Mouse (Mus musculus) common myeloid progenitor, adult 5-6 weeks (primary cell): Measurements from ENCODE around the gene Wipf2. TPM values are rescaled to one million over a fixed set of nuclear protein-coding genes. Genes with fewer than 3 reads are reported as not detected.
"Not testable (repeated sequence)": the region's sequence is repeated elsewhere in the genome, so short reads cannot be mapped to it uniquely, and the experiment has no call there.

Experiments used
- ATAC-seq: replicated peaks from 2 replicates; pipeline ENCODE4 v1.8.0; 2016; ENCODE audit warnings: low read depth, mild to moderate bottlenecking, moderate TSS enrichment, inconsistent platforms; ENCODE audit not compliant: poor library complexity, severe bottlenecking
- total RNA-seq: library from RNA; stranded (forward); fragments of 200-1000, 187-1606 nt; gene quantifications from 2 replicates; pipeline ENCODE4 v1.2.3, GENCODE M21; 2017

The Wipf2 gene
- total RNA-seq, result 4.6 and 6.4 TPM in 2 replicates

- peak; percentile 89 for ATAC-seq
These were observed at the start of gene Wipf2 for GRCm38 (mm10) chr11:98863028-98863750. Wipf2 (plus strand) TSS chr11:98863638.

GRCm38 (mm10) chr11:98816706-98817239 lies 46.7 kb upstream of the Wipf2 start:
- peak; percentile 86 for ATAC-seq

GRCm38 (mm10) chr11:98820968-98821367 lies 42.5 kb upstream of the Wipf2 start:
- 0 out of 2 replicates have a peak, but pooled peaks have one; percentile 19 for ATAC-seq

- ATAC-seq, result not testable (repeated sequence)
These were observed 37.4 kb upstream of the Wipf2 start for GRCm38 (mm10) chr11:98826071-98826470.

GRCm38 (mm10) chr11:98827877-98828276 lies 35.6 kb upstream of the Wipf2 start:
- ATAC-seq, result no peak

GRCm38 (mm10) chr11:98829091-98829775 lies 34.2 kb upstream of the Wipf2 start:
- peak; percentile 86 for ATAC-seq

- ATAC-seq, result no peak
These were observed 33.6 kb upstream of the Wipf2 start for GRCm38 (mm10) chr11:98829875-98830274.

GRCm38 (mm10) chr11:98835296-98835695 lies 28.1 kb upstream of the Wipf2 start:
- no peak for ATAC-seq

- ATAC-seq, result no peak
These were observed 27.7 kb upstream of the Wipf2 start for GRCm38 (mm10) chr11:98835725-98836124.

GRCm38 (mm10) chr11:98836128-98836527 lies 27.3 kb upstream of the Wipf2 start:
- 0 out of 2 replicates have a peak, but pooled peaks have one; percentile 23 for ATAC-seq

GRCm38 (mm10) chr11:98836651-98837141 lies 26.7 kb upstream of the Wipf2 start, which contains the start of gene Rapgefl1:
Rapgefl1 (plus strand) TSS chr11:98836785.
- ATAC-seq, result peak; percentile 89

- ATAC-seq, result no peak
These were observed 26.2 kb upstream of the Wipf2 start for GRCm38 (mm10) chr11:98837231-98837704.

- no peak for ATAC-seq
These were observed 25.5 kb upstream of the Wipf2 start for GRCm38 (mm10) chr11:98837917-98838316.

- ATAC-seq, result no peak
These were observed 24.9 kb upstream of the Wipf2 start for GRCm38 (mm10) chr11:98838512-98838911.

GRCm38 (mm10) chr11:98839402-98839801 lies 24.0 kb upstream of the Wipf2 start:
- ATAC-seq, result no peak

GRCm38 (mm10) chr11:98839897-98840296 lies 23.5 kb upstream of the Wipf2 start:
- no peak for ATAC-seq

- ATAC-seq, result no peak
These were observed 17.4 kb upstream of the Wipf2 start for GRCm38 (mm10) chr11:98846016-98846415.

GRCm38 (mm10) chr11:98846865-98847604 lies 16.4 kb upstream of the Wipf2 start:
- no peak for ATAC-seq

- no peak for ATAC-seq
These were observed 14.1 kb upstream of the Wipf2 start for GRCm38 (mm10) chr11:98849196-98849894.
